Mouse (Mus musculus) ES-E14 (cell line): ENCODE data around the gene Klre1.

ENCODE experiments used
- CHD2 ChIP-seq: IDR thresholded peaks from 2 replicates; pipeline ENCODE4 v1.6.1; 2014; ENCODE audit warnings: mild to moderate bottlenecking, low read depth, low read length, inconsistent platforms
- HCFC1 ChIP-seq: IDR thresholded peaks from 2 replicates; pipeline ENCODE4 v1.6.1; 2012; ENCODE audit warnings: low read length, inconsistent platforms, borderline replicate concordance; ENCODE audit not compliant: insufficient read depth
- MAFK ChIP-seq: IDR thresholded peaks from 2 replicates; pipeline ENCODE4 v1.6.1; 2014; ENCODE audit warnings: mild to moderate bottlenecking, low read depth, low read length, inconsistent platforms; ENCODE audit not compliant: insufficient read depth

DNA sequence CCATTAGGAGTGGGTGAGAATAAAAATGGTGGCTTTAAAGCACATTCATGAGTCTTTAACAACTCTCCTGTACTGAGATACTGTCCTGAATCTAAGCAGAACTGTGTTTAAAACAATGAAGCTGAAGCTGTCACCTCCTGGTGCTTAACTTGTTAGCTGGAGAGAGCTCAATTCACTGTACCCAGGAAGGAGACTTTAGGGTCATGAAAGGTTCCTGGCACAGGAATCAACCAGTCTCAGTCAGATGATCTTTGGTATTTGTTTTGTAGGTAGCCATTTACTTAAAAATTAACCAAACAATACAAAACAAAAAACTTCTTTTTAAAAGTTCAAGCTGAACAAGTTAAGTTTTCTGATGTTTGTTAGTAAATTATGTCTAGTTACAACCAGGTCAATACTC lies 47.4 kb upstream of the Klre1 start:
- TF ChIP-seq HCFC1 (no peak), CHD2 (no peak), MAFK (no peak)
